Mouse (Mus musculus): Measurements from ENCODE around the gene Secisbp2l.

The Secisbp2l gene

DNA sequence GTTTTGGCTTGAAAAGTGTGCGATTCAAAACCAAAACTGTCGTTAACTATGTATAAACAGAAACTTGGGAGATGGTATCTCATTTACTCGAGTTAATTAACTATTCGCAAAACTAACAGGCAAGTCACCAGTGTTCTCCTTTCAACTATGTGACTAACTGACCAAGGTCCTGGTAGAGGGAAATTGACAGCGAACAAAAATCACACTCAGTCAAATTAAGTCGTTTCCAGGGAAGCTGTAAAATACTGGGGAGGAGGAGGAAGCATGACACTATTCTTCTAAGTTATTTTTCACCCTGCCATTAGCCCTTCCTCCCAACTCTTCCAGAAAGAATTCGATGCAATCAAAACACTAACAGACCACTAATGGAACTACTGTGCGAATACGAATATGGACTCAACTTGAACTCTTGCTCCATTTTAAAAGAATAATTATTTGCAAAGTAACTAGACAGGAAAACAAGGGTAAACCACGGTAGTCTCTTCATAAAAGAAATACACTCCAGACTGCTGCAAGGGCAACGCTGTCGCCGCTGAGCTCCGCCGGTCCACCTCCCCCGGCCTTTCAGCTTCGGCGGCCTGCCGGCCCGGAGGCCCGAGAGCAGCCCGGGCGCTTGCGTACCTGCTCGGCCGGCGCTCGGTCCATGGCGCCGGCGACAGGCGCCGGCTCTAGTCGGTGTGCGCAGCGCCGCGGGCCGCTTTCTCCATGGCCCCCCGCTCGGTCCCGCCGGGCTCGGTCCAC, 522 bp downstream of the Secisbp2l start:
- DNase-seq: no peak

GRCm38 (mm10) chr2:125781006-125781405, 1.7 kb downstream of the Secisbp2l start:
- peak; percentile 14 for DNase-seq

GRCm38 (mm10) chr2:125778380-125778779, 4.3 kb downstream of the Secisbp2l start:
- DNase-seq: no peak

GRCm38 (mm10) chr2:125777018-125777417, 5.7 kb downstream of the Secisbp2l start:
- no peak for DNase-seq

DNA sequence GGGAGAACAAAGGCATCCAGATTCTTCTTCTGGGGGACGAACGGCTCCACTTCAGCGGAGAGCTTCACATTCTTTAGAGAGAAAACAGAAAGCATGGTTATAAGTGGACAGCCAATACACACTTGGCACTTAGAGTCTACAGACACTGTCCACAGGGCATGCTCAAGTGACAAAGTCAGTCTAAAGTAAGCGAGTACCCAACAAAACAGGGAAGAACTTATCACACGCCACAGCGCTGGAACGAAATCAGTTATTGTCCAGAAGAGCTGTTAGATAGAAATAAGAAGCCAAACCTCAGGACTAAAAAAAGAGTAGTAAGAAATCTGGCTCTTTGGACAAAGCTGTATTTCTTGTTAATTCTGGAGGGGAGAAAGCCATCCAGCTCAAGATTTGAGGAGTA, 7.0 kb downstream of the Secisbp2l start:
- DNase-seq: no peak

DNA sequence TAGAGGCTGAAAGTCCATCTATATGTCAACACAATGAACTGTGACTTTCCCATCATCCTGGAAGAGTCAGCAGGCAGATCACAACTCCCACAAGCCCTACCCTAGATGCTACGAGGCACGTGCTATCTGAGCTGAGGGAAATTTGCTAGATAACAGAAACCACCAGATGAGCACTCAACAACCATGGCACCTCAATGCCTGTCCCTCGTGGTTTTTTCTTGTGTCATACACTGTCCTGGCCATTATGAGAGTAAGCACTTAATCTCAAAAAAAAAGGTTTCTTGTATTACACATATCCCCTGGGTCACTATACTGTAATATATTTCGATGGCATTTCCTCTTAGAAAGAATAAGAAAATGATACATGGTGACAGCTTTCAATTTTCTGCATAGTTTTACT, 7.8 kb downstream of the Secisbp2l start:
- DNase-seq: no peak

DNA sequence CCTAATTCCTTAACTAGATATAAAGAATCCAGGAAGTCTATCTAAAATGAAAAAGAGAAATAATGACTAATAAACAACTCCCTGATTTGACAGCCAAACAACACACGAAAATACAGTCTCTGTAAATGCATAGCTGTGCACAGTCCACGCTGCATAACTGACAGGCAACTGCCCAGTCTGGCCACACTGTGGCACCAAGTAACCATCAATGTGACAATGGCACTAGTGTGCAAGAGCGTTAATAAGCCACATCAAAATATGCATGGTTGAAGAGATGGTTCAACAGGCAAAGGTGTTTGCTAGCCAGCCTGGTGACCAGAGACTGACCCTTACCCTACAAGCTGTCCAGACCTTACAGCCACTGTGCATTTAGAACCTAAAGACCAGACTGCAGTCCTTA, 17.6 kb downstream of the Secisbp2l start:
- DNase-seq: peak; percentile 42

- DNase-seq: peak; percentile 35
These were observed 18.1 kb downstream of the Secisbp2l start for GRCm38 (mm10) chr2:125764531-125764930.

DNA sequence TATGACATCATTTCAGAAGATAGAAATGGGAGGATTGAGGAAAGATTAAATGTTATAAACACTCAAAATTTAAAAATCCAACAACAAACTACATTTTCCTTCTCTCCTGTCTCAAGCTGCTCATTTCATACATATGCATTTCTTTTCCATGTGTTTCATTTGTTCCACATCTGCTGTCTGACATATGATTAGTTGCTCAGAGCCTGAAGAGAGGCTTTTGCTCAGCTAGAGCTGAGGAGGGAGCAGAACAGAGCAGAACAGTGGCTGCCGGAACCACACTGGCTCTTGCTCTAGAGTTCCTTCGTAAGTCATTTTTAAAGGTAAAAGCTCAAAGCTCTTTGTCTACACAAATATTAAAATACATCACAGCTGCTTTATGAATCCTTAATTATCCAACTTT, 33.3 kb downstream of the Secisbp2l start:
- no peak for DNase-seq

GRCm38 (mm10) chr2:125739338-125739737, 43.3 kb downstream of the Secisbp2l start:
- DNase-seq: no peak

DNA sequence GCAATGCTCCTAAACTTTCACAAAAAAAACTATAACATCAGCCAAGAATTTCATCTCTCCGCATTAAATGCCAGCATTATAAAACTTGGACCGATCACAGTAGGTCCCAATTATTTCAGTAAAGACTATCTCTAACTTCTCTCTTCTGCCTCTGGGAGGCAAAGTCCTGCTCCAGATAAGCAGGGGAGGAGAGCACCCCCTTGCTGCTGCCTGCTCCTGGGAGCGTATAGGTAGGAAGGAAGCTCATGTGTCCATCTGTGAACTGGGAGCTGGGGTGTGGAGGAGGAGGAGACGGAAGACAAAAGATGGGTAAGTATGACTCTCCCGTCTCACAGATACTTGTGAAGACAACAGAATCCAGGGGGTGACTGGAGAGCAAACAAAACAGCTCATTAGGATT, 44.0 kb downstream of the Secisbp2l start:
- DNase-seq: no peak

GRCm38 (mm10) chr2:125736025-125736343, 46.7 kb downstream of the Secisbp2l start:
- no peak for DNase-seq

- DNase-seq: no peak
These were observed 47.2 kb downstream of the Secisbp2l start for GRCm38 (mm10) chr2:125735333-125736024.

DNA sequence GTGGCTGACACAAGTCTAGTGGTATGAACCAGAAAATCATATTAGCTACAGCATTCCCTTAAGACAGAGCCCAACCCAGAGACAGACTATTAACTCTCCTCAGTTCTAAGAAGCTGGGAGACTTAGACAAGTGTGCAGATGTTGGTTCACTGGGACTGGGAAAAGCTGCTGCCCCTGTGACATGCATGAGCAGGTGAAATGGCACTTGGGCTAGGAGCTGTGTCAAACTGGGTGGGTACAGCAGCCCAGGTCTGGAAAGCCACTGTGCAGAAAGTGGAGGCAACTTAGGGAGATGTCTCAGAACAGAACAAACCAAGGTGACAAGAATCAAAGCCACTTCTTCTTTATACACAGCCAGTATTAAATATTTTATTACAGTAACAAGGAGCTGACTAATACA, 47.9 kb downstream of the Secisbp2l start:
- DNase-seq: no peak

- DNase-seq: peak; percentile 96
These were observed 50.7 kb downstream of the Secisbp2l start for GRCm38 (mm10) chr2:125731763-125732560.

GRCm38 (mm10) chr2:125724546-125725114, 58.0 kb downstream of the Secisbp2l start:
- DNase-seq: peak; percentile 16

DNA sequence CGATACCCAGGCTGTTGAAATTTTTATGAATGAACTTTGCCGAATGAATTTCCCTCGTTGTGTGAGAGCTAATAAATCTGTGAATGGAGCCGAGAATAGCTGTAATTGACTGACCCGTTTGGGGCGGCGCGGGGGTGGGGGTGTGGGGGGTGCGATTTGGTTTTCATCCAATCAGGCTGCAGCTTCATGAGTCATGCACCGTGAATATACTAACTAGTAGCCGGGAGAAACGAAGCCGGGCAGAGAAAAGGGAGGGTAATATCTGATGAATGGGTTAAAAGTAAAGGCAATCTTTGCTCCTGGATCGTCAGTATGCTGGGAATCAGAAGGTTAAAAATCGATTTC, 58.6 kb downstream of the Secisbp2l start, which contains the start of gene Shc4:
TSS of gene Shc4 (minus strand) at position 63 of the 345 bp plus-strand sequence.
- DNase-seq: no peak

GRCm38 (mm10) chr2:125723408-125724085, 59.1 kb downstream of the Secisbp2l start:
- DNase-seq: peak; percentile 62

- no peak for DNase-seq
These were observed 59.6 kb downstream of the Secisbp2l start for GRCm38 (mm10) chr2:125723086-125723407.

GRCm38 (mm10) chr2:125716599-125716998, 66.1 kb downstream of the Secisbp2l start:
- DNase-seq: no peak

- no peak for DNase-seq
These were observed 76.2 kb downstream of the Secisbp2l start for GRCm38 (mm10) chr2:125706510-125706921.

DNA sequence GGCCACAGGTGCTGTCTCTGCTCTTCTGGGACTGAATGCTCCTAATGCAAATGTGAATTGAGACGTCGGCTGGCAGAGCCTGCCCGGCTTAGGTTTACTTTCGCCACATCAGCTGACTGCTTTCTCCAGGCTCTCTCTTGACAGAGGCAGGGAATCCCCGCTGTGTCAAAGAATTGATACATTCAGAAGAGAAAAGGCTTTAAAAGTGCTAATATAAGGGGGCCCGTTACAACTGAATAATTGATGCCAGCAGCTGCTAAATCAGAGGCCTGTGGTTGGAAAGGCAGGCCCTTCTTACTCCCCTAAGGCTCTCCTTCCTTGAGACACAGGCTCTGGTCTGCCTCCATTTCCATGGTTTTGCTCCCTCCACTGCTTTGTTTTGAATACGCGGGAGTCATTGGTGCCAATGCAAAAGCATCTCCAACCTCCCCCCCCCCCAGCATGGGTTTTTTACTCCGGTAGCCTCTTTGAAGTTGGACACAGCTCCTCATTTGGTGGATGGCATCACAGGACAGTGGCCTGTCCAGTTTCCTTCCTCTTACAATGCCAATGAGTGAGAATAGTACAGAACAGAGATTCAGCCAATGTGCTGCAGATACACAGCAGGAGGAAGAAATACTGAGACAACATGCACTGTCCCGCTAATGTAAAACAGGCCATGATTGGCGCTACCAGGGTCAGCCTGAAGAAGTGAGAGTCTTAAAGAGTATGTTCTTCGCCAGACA, 77.6 kb downstream of the Secisbp2l start:
- no peak for DNase-seq
